ENCODE assay signal across 24 mouse cellular contexts in genomic region chr16:11040603-11041002, GRCm38 (mm10).
"Had no signal": no experiment of that assay in that cellular context is flagged by ENCODE, and none has a peak within 500 bp of the region (broad histone marks: within the 10 kb centered on the region; RNA-seq: fewer than 3 reads in every experiment).

No protein-coding gene starts in this region.

- H3K4me3 ChIP-seq: heart, embryonic 10.5 days; heart, embryonic 12.5 days; hindbrain, embryonic 12.5 days; layer of hippocampus, adult 2 months; left cerebral cortex, adult 2 months; limb, embryonic 10.5 days; limb, embryonic 12.5 days had no signal

- H3K9me3 ChIP-seq: heart, embryonic 10.5 days; heart, embryonic 12.5 days; hindbrain, embryonic 12.5 days; limb, embryonic 10.5 days; limb, embryonic 12.5 days had no signal

- ATAC-seq: forebrain, postnatal 0 days; hindbrain, embryonic 16.5 days; intestine, embryonic 16.5 days had no signal

- H3K36me3 ChIP-seq: heart, embryonic 10.5 days; heart, embryonic 12.5 days; hindbrain, embryonic 12.5 days; limb, embryonic 10.5 days; limb, embryonic 12.5 days had no signal

- H3K27ac ChIP-seq: heart, embryonic 10.5 days; hindbrain, embryonic 12.5 days; hindbrain, embryonic 14.5 days; layer of hippocampus, adult 2 months; left cerebral cortex, adult 2 months; limb, embryonic 10.5 days; limb, embryonic 12.5 days had no signal

- H3K9ac ChIP-seq: forebrain, postnatal 0 days; heart, embryonic 12.5 days; hindbrain, embryonic 12.5 days; hindbrain, embryonic 14.5 days; limb, embryonic 12.5 days had no signal

- DNase-seq: forebrain, postnatal 0 days; gastrocnemius, postnatal 14 days; gastrocnemius, postnatal 36 days; heart, adult 18-20 months; heart, postnatal 10 days; heart, postnatal 36 days; kidney, adult 11 months; kidney, adult 2 months; kidney, adult 9 months; kidney, postnatal 10 days; kidney, postnatal 25 days; kidney, postnatal 4 days; liver had no signal

- H3K27me3 ChIP-seq: heart, embryonic 12.5 days; hindbrain, embryonic 12.5 days had no signal

- H3K4me1 ChIP-seq: hindbrain, embryonic 12.5 days; limb, embryonic 12.5 days had no signal

- H3K4me2 ChIP-seq: heart, embryonic 12.5 days; hindbrain, embryonic 12.5 days; hindbrain, embryonic 14.5 days; limb, embryonic 12.5 days; liver, embryonic 11.5 days had no signal
